Mouse (Mus musculus): ENCODE data around the gene Piezo1.

DNA sequence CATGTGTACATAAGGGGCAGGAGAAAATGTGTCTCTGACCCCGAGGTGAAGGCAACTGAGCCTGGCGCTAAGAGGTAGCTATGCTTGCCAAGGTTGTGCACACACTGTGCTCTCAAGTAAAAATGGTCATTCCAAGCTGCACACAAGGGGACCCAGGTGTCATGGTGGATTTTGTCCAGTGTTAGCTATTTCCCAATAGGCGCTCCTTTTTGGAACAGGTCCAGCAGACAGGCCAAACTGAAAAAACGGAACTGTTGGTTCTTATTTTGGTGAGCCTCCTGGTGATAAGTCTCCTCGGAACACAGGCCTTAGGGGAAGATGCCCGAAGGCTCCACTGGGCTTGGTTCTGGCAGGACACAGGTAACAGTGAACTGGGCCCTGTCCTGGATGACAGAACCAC is 96.7 kb downstream of the Piezo1 start:
- TF ChIP-seq CTCF (IDR thresholded peaks at IDR 0.05; ENCODE audit: low read depth, low read length) (no peak), POLR2A (IDR thresholded peaks at IDR 0.05; ENCODE audit: borderline replicate concordance, low read depth, low read length) (no peak)

All from bone marrow macrophage, adult 2 months (primary cell).